Mouse (Mus musculus) G1E (cell line): ENCODE data around the gene Ccr7. TPM values are rescaled to one million over a fixed set of nuclear protein-coding genes. Genes with fewer than 3 reads are reported as not detected.

Experiments used
- ATAC-seq: 2 replicates; pipeline ENCODE4 v1.8.0; 2016; ENCODE audit warnings: mild to moderate bottlenecking; ENCODE audit not compliant: insufficient number of reproducible peaks, poor library complexity, low FRiP score, severe bottlenecking; ENCODE audit errors: extremely low read depth
- DNase-seq: peaks from one replicate; pipeline ENCODE4 v3.0.0; 2012; ENCODE audit warnings: low spot score
- H3K27me3 ChIP-seq: 2 replicates; pipeline ENCODE4 v1.6.1; 2012; ENCODE audit warnings: mild to moderate bottlenecking, low read length, inconsistent platforms; ENCODE audit not compliant: insufficient read depth
- H3K36me3 ChIP-seq: replicated peaks from 2 replicates; pipeline ENCODE3; 2012; ENCODE audit warnings: mild to moderate bottlenecking, inconsistent platforms
- H3K4me1 ChIP-seq: 2 replicates; pipeline ENCODE4 v1.6.1; 2012; ENCODE audit warnings: low read depth, low read length, inconsistent platforms, mixed read lengths; ENCODE audit not compliant: insufficient read depth
- H3K4me3 ChIP-seq: 2 replicates; pipeline ENCODE4 v1.5.1; 2012; ENCODE audit warnings: low read depth, mild to moderate bottlenecking, inconsistent platforms, low read length, moderate library complexity, mixed read lengths
- H3K9me3 ChIP-seq: replicated peaks from 2 replicates; pipeline ENCODE4 v1.6.1; 2012; ENCODE audit warnings: inconsistent platforms
- CTCF ChIP-seq: IDR thresholded peaks from 2 replicates; pipeline ENCODE4 v1.5.1; 2012; ENCODE audit warnings: low read depth, low read length, inconsistent platforms, mixed read lengths
- GATA1 ChIP-seq: IDR thresholded peaks from 2 replicates; pipeline ENCODE4 v1.6.1; 2012; ENCODE audit warnings: borderline replicate concordance, low read length, inconsistent platforms, mixed read lengths
- GATA2 ChIP-seq: IDR thresholded peaks from 2 replicates; pipeline ENCODE4 v1.6.1; 2012; ENCODE audit warnings: low read depth, low read length, inconsistent platforms, borderline replicate concordance
- POLR2AphosphoS5 ChIP-seq: IDR thresholded peaks from 2 replicates; pipeline ENCODE4 v1.6.1; 2012; ENCODE audit warnings: low read depth, low read length, inconsistent platforms; ENCODE audit not compliant: insufficient replicate concordance
- TAL1 ChIP-seq: conservative IDR thresholded peaks from 2 replicates; pipeline ENCODE4 v1.6.1; 2012; ENCODE audit warnings: low read depth, low read length, inconsistent platforms, mixed read lengths
- polyA plus RNA-seq: library from polyadenylated mRNA; stranded (reverse); fragments of >175 nt; gene quantifications from 2 replicates; pipeline ENCODE4 v1.2.3, GENCODE M21; 2012
- total RNA-seq, 2 experiments: library from RNA; stranded (forward) in 1 of 2; stranded (reverse) in 1 of 2; fragments of 200-1000 nt in 1 of 2; fragments of >200 nt in 1 of 2; fragmentation: Nextera tagmentation in 1 of 2; gene quantifications; 2 replicates each; pipeline ENCODE4 v1.2.3; 2014 to 2017

Gene Ccr7
- total and polyA plus RNA-seq, 3 experiments = 0.11 TPM; not detected in 2

- Histone ChIP-seq H3K4me3 (no peak overlapping the region), H3K27me3 (peaks cover 14% of the 10 kb centered on the region), H3K36me3 (no peaks in the 10 kb centered on the region), H3K9me3 (peaks cover 7% of the 10 kb centered on the region; the same call in 1 of the 2 replicates), H3K4me1 (peaks cover 57% of the 10 kb centered on the region)
- TF ChIP-seq TAL1 (no peak), POLR2AphosphoS5 (no peak), CTCF (no peak), GATA2 (no peak), GATA1 (no peak)
- ATAC-seq (no peak), DNase-seq (no peak)
These were observed 57.7 kb downstream of the Ccr7 start for GRCm38 (mm10) chr11:99096996-99097774.

- peaks cover 7% of the 10 kb centered on the region; the same call in 1 of the 2 replicates for H3K9me3 ChIP-seq
- peaks cover 14% of the 10 kb centered on the region for H3K27me3 ChIP-seq
- no peak for TF ChIP-seq POLR2AphosphoS5
- TF ChIP-seq GATA2 = no peak
- TF ChIP-seq GATA1 = no peak
- TF ChIP-seq TAL1 = no peak
- TF ChIP-seq CTCF = no peak
- ATAC-seq (no peak), DNase-seq (no peak)
- H3K4me3 ChIP-seq = no peak overlapping the region
- H3K36me3 ChIP-seq = no peaks in the 10 kb centered on the region
- peaks cover 56% of the 10 kb centered on the region for H3K4me1 ChIP-seq
These were observed 58.5 kb downstream of the Ccr7 start for GRCm38 (mm10) chr11:99096417-99096816.

GRCm38 (mm10) chr11:99095759-99096158, 59.1 kb downstream of the Ccr7 start:
- H3K9me3 ChIP-seq = peaks cover 7% of the 10 kb centered on the region; the same call in 1 of the 2 replicates
- no peaks in the 10 kb centered on the region for H3K36me3 ChIP-seq
- no peak overlapping the region for H3K4me3 ChIP-seq
- H3K27me3 ChIP-seq = peaks cover 14% of the 10 kb centered on the region
- TF ChIP-seq TAL1 (no peak), GATA2 (no peak), CTCF (no peak), GATA1 (no peak), POLR2AphosphoS5 (no peak)
- peaks cover 54% of the 10 kb centered on the region for H3K4me1 ChIP-seq
- DNase-seq (no peak), ATAC-seq (no peak)

- no peak for ATAC-seq
- Histone ChIP-seq H3K4me3 (no peak overlapping the region), H3K36me3 (no peaks in the 10 kb centered on the region), H3K4me1 (peaks cover 51% of the 10 kb centered on the region), H3K27me3 (peaks cover 13% of the 10 kb centered on the region), H3K9me3 (peaks cover 7% of the 10 kb centered on the region; the same call in 1 of the 2 replicates)
- TF ChIP-seq CTCF (no peak), POLR2AphosphoS5 (no peak), TAL1 (no peak), GATA2 (no peak), GATA1 (no peak)
- no peak for DNase-seq
These were observed 59.8 kb downstream of the Ccr7 start for GRCm38 (mm10) chr11:99094911-99095676.

Other genes starting within 250 kb of the Ccr7 start
- gene Cdc6, start 247.3 kb downstream of the Ccr7 start, total RNA-seq (2014; fragmentation: Nextera tagmentation) = 60.7 and 84.9 TPM in 2 replicates
- gene Cdc6, start 247.3 kb downstream of the Ccr7 start, total RNA-seq (2017) = 52.7 and 63.4 TPM in 2 replicates
- gene Cdc6, start 247.3 kb downstream of the Ccr7 start, polyA plus RNA-seq = 3.4 and 4.1 TPM in 2 replicates
- gene Rara, start 227.3 kb downstream of the Ccr7 start, total RNA-seq (2014; fragmentation: Nextera tagmentation) = 109 and 110 TPM in 2 replicates
- gene Rara, start 227.3 kb downstream of the Ccr7 start, total RNA-seq (2017) = 16.9 and 17.1 TPM in 2 replicates
- gene Rara, start 227.3 kb downstream of the Ccr7 start, polyA plus RNA-seq = 84.4 and 103 TPM in 2 replicates
- gene Gjd3, start 172.1 kb downstream of the Ccr7 start, total RNA-seq (2014; fragmentation: Nextera tagmentation) = not detected in 2 replicates
- not detected in 2 replicates for gene Gjd3, start 172.1 kb downstream of the Ccr7 start, total RNA-seq (2017)
- not detected in 2 replicates for gene Gjd3, start 172.1 kb downstream of the Ccr7 start, polyA plus RNA-seq
- 426 and 497 TPM in 2 replicates for gene Top2a, start 130.9 kb downstream of the Ccr7 start, total RNA-seq (2014; fragmentation: Nextera tagmentation)
- gene Top2a, start 130.9 kb downstream of the Ccr7 start, total RNA-seq (2017) = 717 and 752 TPM in 2 replicates
- 29.0 and 89.9 TPM in 2 replicates for gene Top2a, start 130.9 kb downstream of the Ccr7 start, polyA plus RNA-seq
- not detected in 2 replicates for gene Igfbp4, start 113.8 kb downstream of the Ccr7 start, total RNA-seq (2014; fragmentation: Nextera tagmentation)
- 0.98 and 1.3 TPM in 2 replicates for gene Igfbp4, start 113.8 kb downstream of the Ccr7 start, total RNA-seq (2017)
- 2.2 and 3.6 TPM in 2 replicates for gene Igfbp4, start 113.8 kb downstream of the Ccr7 start, polyA plus RNA-seq
- not detected in 2 replicates for gene Tns4, start 65.8 kb downstream of the Ccr7 start, total RNA-seq (2014; fragmentation: Nextera tagmentation)
- 1.4 TPM in 2 replicates for gene Tns4, start 65.8 kb downstream of the Ccr7 start, total RNA-seq (2017)
- 0.02 and 0.22 TPM in 2 replicates for gene Tns4, start 65.8 kb downstream of the Ccr7 start, polyA plus RNA-seq
- 168 and 175 TPM in 2 replicates for gene Smarce1, start 75.9 kb upstream of the Ccr7 start, total RNA-seq (2014; fragmentation: Nextera tagmentation)
- gene Smarce1, start 75.9 kb upstream of the Ccr7 start, total RNA-seq (2017) = 144 and 160 TPM in 2 replicates
- 373 and 391 TPM in 2 replicates for gene Smarce1, start 75.9 kb upstream of the Ccr7 start, polyA plus RNA-seq
- gene Krt222, start 89.0 kb upstream of the Ccr7 start, total RNA-seq (2014; fragmentation: Nextera tagmentation) = not detected in 2 replicates
- gene Krt222, start 89.0 kb upstream of the Ccr7 start, total RNA-seq (2017) = 0.05 and 0.17 TPM in 2 replicates
- gene Krt222, start 89.0 kb upstream of the Ccr7 start, polyA plus RNA-seq = not detected in 2 replicates
- gene Krt24, start 130.2 kb upstream of the Ccr7 start, total RNA-seq (2014; fragmentation: Nextera tagmentation) = not detected in 2 replicates
- not detected in 2 replicates for gene Krt24, start 130.2 kb upstream of the Ccr7 start, total RNA-seq (2017)
- not detected in 2 replicates for gene Krt24, start 130.2 kb upstream of the Ccr7 start, polyA plus RNA-seq
- gene Krt25, start 167.9 kb upstream of the Ccr7 start, total RNA-seq (2014; fragmentation: Nextera tagmentation) = not detected in 2 replicates
- gene Krt25, start 167.9 kb upstream of the Ccr7 start, total RNA-seq (2017) = not detected in 2 replicates
- not detected in 2 replicates for gene Krt25, start 167.9 kb upstream of the Ccr7 start, polyA plus RNA-seq
- not detected in 2 replicates for gene Krt26, start 182.9 kb upstream of the Ccr7 start, total RNA-seq (2014; fragmentation: Nextera tagmentation)
- 0.06 and 0.11 TPM in 2 replicates for gene Krt26, start 182.9 kb upstream of the Ccr7 start, total RNA-seq (2017)
- gene Krt26, start 182.9 kb upstream of the Ccr7 start, polyA plus RNA-seq = not detected in 2 replicates
- not detected in 2 replicates for gene Krt27, start 196.0 kb upstream of the Ccr7 start, total RNA-seq (2014; fragmentation: Nextera tagmentation)
- gene Krt27, start 196.0 kb upstream of the Ccr7 start, total RNA-seq (2017) = not detected in 2 replicates
- gene Krt27, start 196.0 kb upstream of the Ccr7 start, polyA plus RNA-seq = not detected in 2 replicates
- gene Krt28, start 219.8 kb upstream of the Ccr7 start, total RNA-seq (2014; fragmentation: Nextera tagmentation) = not detected in 2 replicates
- 0.11 TPM in 1 of 2 replicates, not detected in the other for gene Krt28, start 219.8 kb upstream of the Ccr7 start, total RNA-seq (2017)
- gene Krt28, start 219.8 kb upstream of the Ccr7 start, polyA plus RNA-seq = not detected in 2 replicates
- 5.6 and 8.6 TPM in 2 replicates for gene Krt10, start 234.3 kb upstream of the Ccr7 start, total RNA-seq (2014; fragmentation: Nextera tagmentation)
- gene Krt10, start 234.3 kb upstream of the Ccr7 start, total RNA-seq (2017) = 1.7 and 2.0 TPM in 2 replicates
- gene Krt10, start 234.3 kb upstream of the Ccr7 start, polyA plus RNA-seq = 8.5 and 12.5 TPM in 2 replicates